Mouse (Mus musculus) G1E-ER4 (cell line): ENCODE data around the gene AI413582. TPM values are rescaled to one million over a fixed set of nuclear protein-coding genes. Genes with fewer than 3 reads are reported as not detected.

Source experiments
- GATA1 ChIP-seq: IDR thresholded peaks from one replicate; pipeline ENCODE4 v1.8.0; 2012; ENCODE audit warnings: low read length, inconsistent platforms
- polyA plus RNA-seq: library from polyadenylated mRNA; stranded (reverse); fragments of >175 nt; gene quantifications from 2 replicates; pipeline ENCODE4 v1.2.3, GENCODE M21; 2012

Gene AI413582
- polyA plus RNA-seq, 1 experiment: 103 TPM

DNA sequence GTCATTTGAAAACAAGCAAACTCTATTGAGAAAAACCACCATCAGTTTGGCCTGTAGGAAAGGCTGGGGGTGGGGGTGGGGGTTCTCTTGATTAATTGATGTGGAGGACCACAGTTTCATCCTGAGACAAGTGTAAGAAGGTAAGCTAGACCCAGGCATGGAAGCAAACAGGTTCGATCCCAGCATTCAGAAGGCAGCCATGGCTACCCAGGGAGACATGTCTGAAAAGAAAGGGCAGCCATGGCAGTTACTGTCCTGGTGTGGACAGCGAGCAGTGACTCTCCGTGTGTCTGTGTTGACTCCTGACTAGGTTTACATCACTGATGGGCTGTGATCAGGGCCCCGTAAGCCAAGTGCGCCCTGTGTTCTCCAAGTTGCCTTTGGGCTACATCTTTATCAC is 44.3 kb downstream of the AI413582 start, which contains the start of gene Grm4:
TSS of gene Grm4 (minus strand) at position 101 of the 400 bp plus-strand sequence.
- TF ChIP-seq GATA1: no peak

DNA sequence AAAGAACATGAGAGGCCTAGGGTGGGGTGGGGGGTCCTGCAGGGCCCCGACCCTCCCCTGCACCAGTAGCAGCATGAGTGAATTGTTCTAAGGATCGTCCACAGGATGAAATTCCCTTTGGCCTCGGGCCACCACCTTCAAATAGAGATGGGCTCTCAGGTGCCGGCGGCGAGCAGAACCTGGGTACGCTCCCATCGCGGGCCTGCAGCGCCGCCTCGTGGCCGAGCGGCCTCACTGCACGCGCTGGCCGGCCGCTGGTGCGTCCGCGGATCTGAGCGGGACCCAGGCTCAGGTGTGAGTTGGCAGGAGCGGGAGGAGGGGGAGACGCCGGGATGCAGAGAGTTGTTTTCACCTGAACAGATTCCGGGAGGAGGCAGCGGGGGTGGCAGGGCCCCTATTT is 45.0 kb downstream of the AI413582 start:
- TF ChIP-seq GATA1: no peak

DNA sequence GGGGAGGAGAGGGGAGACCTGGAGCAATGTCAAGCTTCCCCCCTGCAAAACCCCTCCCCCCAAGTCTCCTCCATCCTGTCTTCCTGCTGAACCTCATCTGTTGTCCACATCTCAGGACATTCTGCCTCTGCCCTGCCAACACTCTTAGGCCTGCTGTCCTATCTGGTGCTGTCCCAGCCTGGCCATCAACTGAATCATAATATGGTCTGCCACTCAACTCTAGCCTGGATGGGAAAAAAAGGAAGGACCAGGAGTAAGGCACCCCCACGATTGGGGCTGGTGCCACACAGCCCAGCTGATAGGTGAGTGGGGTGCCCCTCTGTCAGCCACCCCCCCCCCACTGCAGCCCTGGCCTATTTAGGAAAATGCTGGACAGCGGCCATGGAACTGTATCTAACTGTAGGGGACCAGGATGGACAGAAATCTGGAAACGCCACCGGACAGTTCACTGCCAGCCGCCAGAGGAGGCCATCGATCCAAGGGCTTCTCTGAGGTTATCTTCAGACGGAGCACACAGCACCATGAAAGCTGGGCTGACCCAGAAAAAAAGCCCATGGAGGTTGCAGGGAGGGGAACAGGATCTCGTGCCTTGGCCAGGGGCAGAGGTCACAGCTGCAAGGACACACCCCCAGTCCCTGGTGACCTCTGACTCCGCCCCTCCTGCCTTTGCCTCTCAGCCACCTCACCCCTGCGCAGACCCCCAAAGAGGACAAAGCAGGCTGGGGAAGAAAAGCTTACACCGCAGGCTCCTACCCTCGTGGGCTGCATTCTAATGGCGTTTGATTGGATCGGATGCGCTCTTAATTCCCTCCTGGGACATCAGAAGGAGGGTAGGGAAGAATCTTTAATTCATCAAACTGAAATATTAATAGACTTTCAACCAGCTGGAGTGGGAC is 46.6 kb downstream of the AI413582 start:
- TF ChIP-seq GATA1: no peak

DNA sequence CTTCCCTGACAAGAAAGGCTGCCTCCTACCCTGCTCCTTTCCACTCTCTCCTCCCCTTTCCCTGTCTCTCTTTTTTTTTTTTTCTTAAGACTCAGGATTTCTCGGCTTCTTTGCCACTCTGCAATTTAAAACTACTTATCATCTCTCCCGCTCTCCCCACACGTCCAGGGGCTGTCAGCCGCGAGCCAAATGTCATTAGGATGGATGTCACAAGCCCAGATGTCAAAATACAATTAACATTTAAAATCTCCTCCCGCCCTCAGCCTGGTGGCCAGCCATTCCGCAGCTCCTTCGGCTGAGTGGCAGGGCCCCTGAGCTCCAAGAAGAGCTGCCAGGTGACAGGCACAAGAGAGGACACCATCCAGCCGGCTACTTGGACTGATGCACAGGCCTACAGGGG is 47.3 kb downstream of the AI413582 start:
- TF ChIP-seq GATA1: no peak

DNA sequence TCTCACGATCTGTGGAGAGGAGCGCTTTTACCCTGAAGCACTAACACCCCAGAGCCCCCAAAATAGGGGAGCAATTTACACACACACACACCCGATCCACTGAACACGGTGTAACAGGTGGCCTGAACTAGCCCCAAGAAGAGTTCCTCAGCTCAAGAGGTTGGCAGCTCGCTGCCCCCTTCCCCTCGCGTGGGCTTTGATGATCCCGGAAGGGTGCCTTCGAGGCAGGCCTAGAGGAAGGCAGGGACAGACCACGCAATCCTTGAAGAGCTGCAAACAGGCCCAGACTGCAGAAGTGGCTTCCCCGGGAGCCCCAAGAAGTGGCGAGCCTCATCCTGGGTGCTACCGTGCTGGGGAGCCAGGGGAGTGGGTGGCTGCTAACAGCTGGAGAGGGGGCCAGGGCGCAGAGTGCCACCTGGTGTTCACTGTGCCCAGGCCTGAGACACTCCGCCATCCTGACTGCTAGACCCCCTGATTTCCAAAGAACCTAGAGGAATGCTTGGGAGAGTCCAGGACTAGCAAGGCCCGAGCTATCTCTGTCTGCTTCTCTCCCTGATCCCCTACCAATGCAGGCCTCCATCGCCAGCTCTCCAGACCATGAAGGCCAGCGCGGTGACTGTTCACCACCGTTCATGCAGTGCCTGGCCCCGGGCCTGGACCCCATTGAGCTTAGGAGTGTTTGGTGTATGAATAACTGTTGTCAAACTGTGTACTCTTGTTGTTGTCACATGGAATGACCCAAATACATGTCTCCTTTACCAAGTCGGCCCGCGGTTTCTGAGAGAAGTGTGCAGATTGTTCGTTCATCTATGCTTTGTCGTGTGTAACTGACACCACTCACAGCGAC is 51.4 kb downstream of the AI413582 start:
- no peak for TF ChIP-seq GATA1

Other genes starting within 250 kb of the AI413582 start
- not detected in 2 replicates for gene Grm4, start 44.4 kb downstream of the AI413582 start, polyA plus RNA-seq
- 1,592 and 2,596 TPM in 2 replicates for gene Hmga1, start 9.3 kb downstream of the AI413582 start, polyA plus RNA-seq
- 159 and 230 TPM in 2 replicates for gene Nudt3, start 57.7 kb upstream of the AI413582 start, polyA plus RNA-seq
- not detected in 2 replicates for gene RPS10-NUDT3, start 69.5 kb upstream of the AI413582 start, polyA plus RNA-seq
- 2,779 and 3,446 TPM in 2 replicates for gene Rps10, start 70.9 kb upstream of the AI413582 start, polyA plus RNA-seq
- not detected in 2 replicates for gene Pacsin1, start 89.8 kb upstream of the AI413582 start, polyA plus RNA-seq
- gene Spdef, start 163.2 kb upstream of the AI413582 start, polyA plus RNA-seq: 0.08 and 0.10 TPM in 2 replicates